Mouse (Mus musculus) G1E (cell line): ENCODE data around the gene Atp2c1.

Experiments
- CTCF ChIP-seq: IDR thresholded peaks from 2 replicates; pipeline ENCODE4 v1.5.1; 2012; ENCODE audit warnings: low read depth, low read length, inconsistent platforms, mixed read lengths
- GATA1 ChIP-seq: IDR thresholded peaks from 2 replicates; pipeline ENCODE4 v1.6.1; 2012; ENCODE audit warnings: borderline replicate concordance, low read length, inconsistent platforms, mixed read lengths
- GATA2 ChIP-seq: IDR thresholded peaks from 2 replicates; pipeline ENCODE4 v1.6.1; 2012; ENCODE audit warnings: low read depth, low read length, inconsistent platforms, borderline replicate concordance
- POLR2AphosphoS5 ChIP-seq: IDR thresholded peaks from 2 replicates; pipeline ENCODE4 v1.6.1; 2012; ENCODE audit warnings: low read depth, low read length, inconsistent platforms; ENCODE audit not compliant: insufficient replicate concordance

- TF ChIP-seq CTCF (no peak), GATA1 (no peak), GATA2 (no peak), POLR2AphosphoS5 (no peak)
These were observed 68.1 kb downstream of the Atp2c1 start for GRCm38 (mm10) chr9:105459032-105459431.
